19 mouse cellular contexts compared by ENCODE assay signal in the genomic region with DNA sequence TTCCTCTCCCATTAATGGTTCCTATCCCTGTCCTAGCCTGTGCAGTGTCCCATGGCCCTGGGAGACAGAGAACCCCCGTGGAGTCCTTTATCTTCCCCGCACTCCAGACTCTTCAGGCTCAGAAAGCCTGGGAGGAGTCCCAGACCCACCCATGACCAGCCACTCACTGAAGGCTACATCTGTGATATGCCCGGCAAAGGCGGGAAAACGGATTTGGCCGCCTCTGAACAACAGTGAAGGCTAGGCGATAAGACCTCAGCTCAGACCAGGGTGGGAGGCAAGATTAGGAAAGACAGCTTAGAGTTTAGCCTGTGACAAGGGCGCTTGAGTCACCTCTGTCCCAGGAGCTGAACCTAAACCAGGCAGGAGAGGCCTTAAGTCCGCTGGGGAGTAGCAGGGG. TPM values are rescaled to one million over a fixed set of nuclear protein-coding genes. Genes with fewer than 3 reads are reported as not detected.
DNase-seq lines count a peak whose midpoint lies in the region; ATAC-seq lines count a peak whose summit lies in the region.
"Had no signal": no experiment of that assay in that cellular context is flagged by ENCODE, and none has a peak within 500 bp of the region (broad histone marks: within the 10 kb centered on the region; RNA-seq: fewer than 3 reads in every experiment).

No protein-coding gene starts in this region.

- H3K9ac ChIP-seq in midbrain, embryonic 11.5 days (ENCODE audit: low read length): no peak overlapping the region
- no peak overlapping the region for H3K9ac ChIP-seq in midbrain, embryonic 15.5 days
- peak overlapping the region; percentile 93 for H3K9ac ChIP-seq in liver, embryonic 13.5 days
- H3K9ac ChIP-seq in stomach, embryonic 16.5 days (ENCODE audit: low read length): no peak overlapping the region
- H3K9ac ChIP-seq: hindbrain, embryonic 15.5 days; neural tube, embryonic 13.5 days had no signal

- WGBS in heart, embryonic 10.5 days: 31% methylated on average over 9 of the region's 9 CpGs
- WGBS in midbrain, embryonic 11.5 days: 74% methylated on average over 9 of the region's 9 CpGs
- 78% methylated on average over 9 of the region's 9 CpGs for WGBS in midbrain, embryonic 15.5 days
- 20% methylated on average over 9 of the region's 9 CpGs for WGBS in liver, embryonic 13.5 days (ENCODE audit: insufficient replicate concordance)
- 70% methylated on average over 9 of the region's 9 CpGs for WGBS in stomach, embryonic 16.5 days

- H3K4me1 ChIP-seq in heart, embryonic 10.5 days: peaks cover 28% of the 10 kb centered on the region
- 0 out of 2 replicates have a peak, but pooled peaks cover 3% of the 10 kb centered on the region for H3K4me1 ChIP-seq in midbrain, embryonic 11.5 days (ENCODE audit: control insufficient read depth, insufficient read depth, low read length)
- H3K4me1 ChIP-seq in midbrain, embryonic 15.5 days: no peaks in the 10 kb centered on the region
- peaks cover 80% of the 10 kb centered on the region for H3K4me1 ChIP-seq in liver, embryonic 13.5 days (replicated peaks)
- H3K4me1 ChIP-seq in stomach, embryonic 16.5 days (ENCODE audit: control insufficient read depth, insufficient read depth, low read length): 0 out of 2 replicates have a peak, but pooled peaks cover 5% of the 10 kb centered on the region
- H3K4me1 ChIP-seq: hindbrain, embryonic 15.5 days had no signal

- peak overlapping the region; percentile 19 for H3K4me3 ChIP-seq in heart, embryonic 10.5 days
- H3K4me3 ChIP-seq in midbrain, embryonic 11.5 days (ENCODE audit: low read depth, low read length): no peak overlapping the region
- no peak overlapping the region for H3K4me3 ChIP-seq in midbrain, embryonic 15.5 days
- peak overlapping the region; percentile 90 for H3K4me3 ChIP-seq in liver, embryonic 13.5 days (replicated peaks)
- H3K4me3 ChIP-seq in stomach, embryonic 16.5 days (replicated peaks; ENCODE audit: low read length): no peak overlapping the region
- H3K4me3 ChIP-seq: hindbrain, embryonic 15.5 days; limb, embryonic 10.5 days; neural tube, embryonic 13.5 days had no signal

- H3K27me3 ChIP-seq in heart, embryonic 10.5 days (ENCODE audit: insufficient read depth, poor library complexity, severe bottlenecking): peaks cover 27% of the 10 kb centered on the region
- peaks cover 13% of the 10 kb centered on the region for H3K27me3 ChIP-seq in midbrain, embryonic 11.5 days (ENCODE audit: control insufficient read depth, insufficient read depth, low read length)
- H3K27me3 ChIP-seq in midbrain, embryonic 15.5 days (replicated peaks): peaks cover 13% of the 10 kb centered on the region
- H3K27me3 ChIP-seq in liver, embryonic 13.5 days: no peaks in the 10 kb centered on the region
- H3K27me3 ChIP-seq in stomach, embryonic 16.5 days (ENCODE audit: control insufficient read depth, insufficient read depth, low read length): peaks cover 15% of the 10 kb centered on the region

- H3K36me3 ChIP-seq in heart, embryonic 10.5 days: no peaks in the 10 kb centered on the region
- no peaks in the 10 kb centered on the region for H3K36me3 ChIP-seq in midbrain, embryonic 11.5 days (ENCODE audit: control insufficient read depth, insufficient read depth, low read length)
- H3K36me3 ChIP-seq in midbrain, embryonic 15.5 days (replicated peaks): no peaks in the 10 kb centered on the region
- peaks cover 69% of the 10 kb centered on the region for H3K36me3 ChIP-seq in liver, embryonic 13.5 days
- H3K36me3 ChIP-seq in stomach, embryonic 16.5 days (ENCODE audit: control insufficient read depth, insufficient read depth, low read length): no peaks in the 10 kb centered on the region
- H3K36me3 ChIP-seq: hindbrain, embryonic 15.5 days; limb, embryonic 10.5 days; neural tube, embryonic 13.5 days had no signal

- no peak overlapping the region for H3K4me2 ChIP-seq in midbrain, embryonic 11.5 days
- no peak overlapping the region for H3K4me2 ChIP-seq in midbrain, embryonic 15.5 days
- peak overlapping the region; percentile 90 for H3K4me2 ChIP-seq in liver, embryonic 13.5 days
- no peak overlapping the region for H3K4me2 ChIP-seq in stomach, embryonic 16.5 days (ENCODE audit: low read depth, low read length)
- H3K4me2 ChIP-seq: hindbrain, embryonic 15.5 days; neural tube, embryonic 13.5 days had no signal

- peak; percentile 94 for DNase-seq in heart, embryonic 10.5 days (ENCODE audit: low spot score)
- no peak for DNase-seq in heart, postnatal 4 days
- peak; percentile 44 for DNase-seq in midbrain, embryonic 11.5 days (ENCODE audit: low spot score, missing footprints)
- peak; percentile 86 for DNase-seq in liver, embryonic 13.5 days
- DNase-seq in gastrocnemius, postnatal 25 days: no peak
- no peak for DNase-seq in embryo, embryonic 10.5 days (ENCODE audit: low spot score)
- DNase-seq: cerebellum, adult 2 months; embryo, embryonic 11 days had no signal

- ATAC-seq in midbrain, embryonic 11.5 days (ENCODE audit: low FRiP score): no peak
- no peak for ATAC-seq in midbrain, embryonic 15.5 days (replicated peaks)
- peak; percentile 87 for ATAC-seq in liver, embryonic 13.5 days (ENCODE audit: low read depth)
- peak; percentile 38; the same call in 1 of the 2 replicates for ATAC-seq in stomach, embryonic 16.5 days (ENCODE audit: insufficient read depth, low FRiP score)
- ATAC-seq: lung, postnatal 0 days; midbrain, embryonic 16.5 days had no signal

- H3K9me3 ChIP-seq in heart, embryonic 10.5 days: no peaks in the 10 kb centered on the region
- no peaks in the 10 kb centered on the region for H3K9me3 ChIP-seq in midbrain, embryonic 11.5 days (ENCODE audit: control insufficient read depth, low read length)
- no peaks in the 10 kb centered on the region for H3K9me3 ChIP-seq in midbrain, embryonic 15.5 days
- H3K9me3 ChIP-seq in liver, embryonic 13.5 days (replicated peaks): no peaks in the 10 kb centered on the region
- H3K9me3 ChIP-seq in stomach, embryonic 16.5 days (replicated peaks; ENCODE audit: control insufficient read depth, low read length): no peaks in the 10 kb centered on the region
- H3K9me3 ChIP-seq: hindbrain, embryonic 15.5 days; limb, embryonic 10.5 days; neural tube, embryonic 13.5 days had no signal

- peak overlapping the region; percentile 80 for H3K27ac ChIP-seq in heart, embryonic 10.5 days
- H3K27ac ChIP-seq in midbrain, embryonic 11.5 days (ENCODE audit: low read depth, low read length): no peak overlapping the region
- no peak overlapping the region for H3K27ac ChIP-seq in midbrain, embryonic 15.5 days
- peak overlapping the region; percentile 99 for H3K27ac ChIP-seq in liver, embryonic 13.5 days
- H3K27ac ChIP-seq in stomach, embryonic 16.5 days (ENCODE audit: low read length): no peak overlapping the region
- H3K27ac ChIP-seq: hindbrain, embryonic 15.5 days; limb, embryonic 10.5 days; neural tube, embryonic 13.5 days had no signal

RNA-seq across cellular contexts. Expression of gene Gfi1b, which starts 4.9 kb away (rescaled TPM):
- 11.0 and 12.2 TPM in 2 replicates for polyA plus RNA-seq in heart, embryonic 10.5 days (2016; fragmentation: Nextera tagmentation; extraction: Ambion mirVana)
- not detected for total RNA-seq in heart, postnatal 4 days (2021)
- 2.8 and 3.3 TPM in 2 replicates for polyA plus RNA-seq in midbrain, embryonic 11.5 days (2014; fragmentation: Nextera tagmentation; extraction: Ambion mirVana)
- polyA plus RNA-seq in midbrain, embryonic 15.5 days (2015; fragmentation: Nextera tagmentation; extraction: Ambion mirVana): not detected in 2 replicates
- polyA plus RNA-seq in liver, embryonic 13.5 days (2015; fragmentation: Nextera tagmentation; extraction: Ambion mirVana): 99.2 and 109 TPM in 2 replicates
- 4.3 and 6.5 TPM in 2 replicates for polyA plus RNA-seq in stomach, embryonic 16.5 days (2015; fragmentation: Nextera tagmentation; extraction: Ambion mirVana)
- not detected for total RNA-seq in gastrocnemius, postnatal 25 days (2021)
- total RNA-seq: adrenal gland, postnatal 36 days; layer of hippocampus, postnatal 14 days had no signal
- polyA plus RNA-seq: frontal cortex, adult 2 months; midbrain, embryonic 16.5 days had no signal

RNA-seq across cellular contexts. Expression of gene Tsc1, which starts 24.2 kb away (rescaled TPM):
- 17.8 and 23.8 TPM in 2 replicates for polyA plus RNA-seq in heart, embryonic 10.5 days (2016; fragmentation: Nextera tagmentation; extraction: Ambion mirVana)
- total RNA-seq in heart, postnatal 4 days (2021): 10 to 100 TPM; 16.4 to 17.5 TPM
- 19.5 and 22.3 TPM in 2 replicates for polyA plus RNA-seq in midbrain, embryonic 11.5 days (2014; fragmentation: Nextera tagmentation; extraction: Ambion mirVana)
- 38.6 and 40.3 TPM in 2 replicates for polyA plus RNA-seq in midbrain, embryonic 15.5 days (2015; fragmentation: Nextera tagmentation; extraction: Ambion mirVana)
- 7.8 and 8.4 TPM in 2 replicates for polyA plus RNA-seq in liver, embryonic 13.5 days (2015; fragmentation: Nextera tagmentation; extraction: Ambion mirVana)
- polyA plus RNA-seq in stomach, embryonic 16.5 days (2015; fragmentation: Nextera tagmentation; extraction: Ambion mirVana): 16.5 and 18.8 TPM in 2 replicates
- 10 to 100 TPM; 26.9 to 32.5 TPM for total RNA-seq in gastrocnemius, postnatal 25 days (2021)

RNA-seq across cellular contexts. Expression of gene Gtf3c5, which starts 33.3 kb away (rescaled TPM):
- polyA plus RNA-seq in heart, embryonic 10.5 days (2016; fragmentation: Nextera tagmentation; extraction: Ambion mirVana): 37.0 and 45.2 TPM in 2 replicates
- total RNA-seq in heart, postnatal 4 days (2021): 10 to 100 TPM; 17.8 to 18.3 TPM
- polyA plus RNA-seq in midbrain, embryonic 11.5 days (2014; fragmentation: Nextera tagmentation; extraction: Ambion mirVana): 38.8 and 40.5 TPM in 2 replicates
- 48.2 and 49.2 TPM in 2 replicates for polyA plus RNA-seq in midbrain, embryonic 15.5 days (2015; fragmentation: Nextera tagmentation; extraction: Ambion mirVana)
- polyA plus RNA-seq in liver, embryonic 13.5 days (2015; fragmentation: Nextera tagmentation; extraction: Ambion mirVana): 16.9 and 19.3 TPM in 2 replicates
- polyA plus RNA-seq in stomach, embryonic 16.5 days (2015; fragmentation: Nextera tagmentation; extraction: Ambion mirVana): 37.2 and 38.2 TPM in 2 replicates
- total RNA-seq in gastrocnemius, postnatal 25 days (2021): 1 to 10 TPM; 7.3 to 7.6 TPM

RNA-seq across cellular contexts. Expression of gene Cel, which starts 53.7 kb away (rescaled TPM):
- polyA plus RNA-seq in heart, embryonic 10.5 days (2016; fragmentation: Nextera tagmentation; extraction: Ambion mirVana): not detected in 2 replicates
- total RNA-seq in heart, postnatal 4 days (2021): not detected
- polyA plus RNA-seq in midbrain, embryonic 11.5 days (2014; fragmentation: Nextera tagmentation; extraction: Ambion mirVana): 0.07 TPM in 1 of 2 replicates, not detected in the other
- polyA plus RNA-seq in midbrain, embryonic 15.5 days (2015; fragmentation: Nextera tagmentation; extraction: Ambion mirVana): 0.10 and 0.13 TPM in 2 replicates
- polyA plus RNA-seq in liver, embryonic 13.5 days (2015; fragmentation: Nextera tagmentation; extraction: Ambion mirVana): 0.05 and 0.34 TPM in 2 replicates
- polyA plus RNA-seq in stomach, embryonic 16.5 days (2015; fragmentation: Nextera tagmentation; extraction: Ambion mirVana): 562 and 718 TPM in 2 replicates
- total RNA-seq in gastrocnemius, postnatal 25 days (2021): not detected
- total RNA-seq: adrenal gland, postnatal 36 days; layer of hippocampus, postnatal 14 days had no signal
- polyA plus RNA-seq: kidney, embryonic 14.5 days; limb, embryonic 10.5 days; lung, postnatal 0 days; midbrain, embryonic 16.5 days; neural tube, embryonic 13.5 days had no signal

Comparison
In these comparisons a context has a peak if more than half of its experiments do, and no peak if none do; other contexts are left out.
1. DNase-seq: peak in heart, embryonic 10.5 days (single experiment), midbrain, embryonic 11.5 days (single experiment) and liver, embryonic 13.5 days (single experiment); none in heart, postnatal 4 days (single experiment), gastrocnemius, postnatal 25 days (single experiment) and embryo, embryonic 10.5 days (single experiment).
2. H3K27ac ChIP-seq: peak in heart, embryonic 10.5 days (single experiment) and liver, embryonic 13.5 days (single experiment); none in midbrain, embryonic 11.5 days (single experiment), midbrain, embryonic 15.5 days (single experiment) and stomach, embryonic 16.5 days (single experiment).
3. H3K4me3 ChIP-seq: peak in heart, embryonic 10.5 days (single experiment) and liver, embryonic 13.5 days (single experiment); none in midbrain, embryonic 11.5 days (single experiment), midbrain, embryonic 15.5 days (single experiment) and stomach, embryonic 16.5 days (single experiment).
4. ATAC-seq: peak in liver, embryonic 13.5 days (single experiment) and stomach, embryonic 16.5 days (single experiment); none in midbrain, embryonic 11.5 days (single experiment) and midbrain, embryonic 15.5 days (single experiment).